Mouse (Mus musculus): ENCODE measurements at regions not wholly inside any gene's neighbourhood (a gene's known extent, or its start where the extent isn't known, plus 50 kb on each side); places are given as distances from the start of the nearest gene placed in this dataset.

GRCm38 (mm10) chr7:136073265-136073799, 357.2 kb upstream of the Mki67 start:
- Histone ChIP-seq H3K4me3 (replicated peaks; ENCODE audit: low read length) (no peak overlapping the region), H3K36me3 (ENCODE audit: control insufficient read depth, insufficient read depth) (no peaks in the 10 kb centered on the region), H3K4me2 (ENCODE audit: low read length) (no peak overlapping the region), H3K4me1 (replicated peaks; ENCODE audit: control insufficient read depth, insufficient read depth, low read length) (no peaks in the 10 kb centered on the region), H3K27me3 (replicated peaks; ENCODE audit: control insufficient read depth, insufficient read depth, low read length) (no peaks in the 10 kb centered on the region), H3K9me3 (ENCODE audit: control insufficient read depth, low read length) (no peaks in the 10 kb centered on the region), H3K27ac (ENCODE audit: low read length) (no peak overlapping the region), H3K9ac (replicated peaks; ENCODE audit: low read depth, low read length) (no peak overlapping the region)
- peak; percentile 65 for ATAC-seq
- 59% methylated on average over 6 of the region's 6 CpGs for WGBS

- no peaks in the 10 kb centered on the region for H3K9me3 ChIP-seq (ENCODE audit: control insufficient read depth, low read length)
- H3K4me2 ChIP-seq (ENCODE audit: low read length), result no peak overlapping the region
Measured at GRCm38 (mm10) chr7:136074043-136074442, 357.9 kb upstream of the Mki67 start.

GRCm38 (mm10) chr7:136081534-136082252, 365.5 kb upstream of the Mki67 start:
- Histone ChIP-seq H3K9me3 (ENCODE audit: control insufficient read depth, low read length) (no peaks in the 10 kb centered on the region), H3K4me1 (replicated peaks; ENCODE audit: control insufficient read depth, insufficient read depth, low read length) (peaks cover 34% of the 10 kb centered on the region), H3K4me2 (ENCODE audit: low read length) (no peak overlapping the region), H3K27ac (ENCODE audit: low read length) (no peak overlapping the region; the same call in 1 of the 2 replicates), H3K36me3 (ENCODE audit: control insufficient read depth, insufficient read depth) (no peaks in the 10 kb centered on the region), H3K9ac (replicated peaks; ENCODE audit: low read depth, low read length) (no peak overlapping the region), H3K27me3 (replicated peaks; ENCODE audit: control insufficient read depth, insufficient read depth, low read length) (no peaks in the 10 kb centered on the region), H3K4me3 (replicated peaks; ENCODE audit: low read length) (no peak overlapping the region)
- ATAC-seq, result peak; percentile 34
- 15% methylated on average over 7 of the region's 7 CpGs for WGBS

More at GRCm38 (mm10) chr7:136074043-136074442, 357.9 kb upstream of the Mki67 start:
- Histone ChIP-seq H3K27ac (ENCODE audit: low read length) (no peak overlapping the region), H3K4me1 (replicated peaks; ENCODE audit: control insufficient read depth, insufficient read depth, low read length) (no peaks in the 10 kb centered on the region), H3K27me3 (replicated peaks; ENCODE audit: control insufficient read depth, insufficient read depth, low read length) (no peaks in the 10 kb centered on the region), H3K36me3 (ENCODE audit: control insufficient read depth, insufficient read depth) (no peaks in the 10 kb centered on the region), H3K4me3 (replicated peaks; ENCODE audit: low read length) (no peak overlapping the region), H3K9ac (replicated peaks; ENCODE audit: low read depth, low read length) (no peak overlapping the region)
- WGBS, result 94% methylated on average over 2 of the region's 2 CpGs
- ATAC-seq, result no peak

GRCm38 (mm10) chr7:136082253-136082867, 366.2 kb upstream of the Mki67 start:
- Histone ChIP-seq H3K27me3 (replicated peaks; ENCODE audit: control insufficient read depth, insufficient read depth, low read length) (no peaks in the 10 kb centered on the region), H3K9me3 (ENCODE audit: control insufficient read depth, low read length) (no peaks in the 10 kb centered on the region), H3K4me2 (ENCODE audit: low read length) (no peak overlapping the region), H3K4me1 (replicated peaks; ENCODE audit: control insufficient read depth, insufficient read depth, low read length) (peaks cover 34% of the 10 kb centered on the region), H3K27ac (ENCODE audit: low read length) (no peak overlapping the region; the same call in 1 of the 2 replicates), H3K4me3 (replicated peaks; ENCODE audit: low read length) (no peak overlapping the region), H3K36me3 (ENCODE audit: control insufficient read depth, insufficient read depth) (no peaks in the 10 kb centered on the region), H3K9ac (replicated peaks; ENCODE audit: low read depth, low read length) (no peak overlapping the region)
- WGBS, result 52% methylated on average over 4 of the region's 4 CpGs
- ATAC-seq, result peak; percentile 59

GRCm38 (mm10) chr7:136083005-136083404, 366.8 kb upstream of the Mki67 start:
- 30% methylated on average over 10 of the region's 10 CpGs for WGBS
- Histone ChIP-seq H3K36me3 (ENCODE audit: control insufficient read depth, insufficient read depth) (no peaks in the 10 kb centered on the region), H3K9ac (replicated peaks; ENCODE audit: low read depth, low read length) (no peak overlapping the region), H3K27me3 (replicated peaks; ENCODE audit: control insufficient read depth, insufficient read depth, low read length) (no peaks in the 10 kb centered on the region), H3K9me3 (ENCODE audit: control insufficient read depth, low read length) (no peaks in the 10 kb centered on the region), H3K4me2 (ENCODE audit: low read length) (no peak overlapping the region), H3K27ac (ENCODE audit: low read length) (peak overlapping the region; percentile 58), H3K4me1 (replicated peaks; ENCODE audit: control insufficient read depth, insufficient read depth, low read length) (peaks cover 34% of the 10 kb centered on the region), H3K4me3 (replicated peaks; ENCODE audit: low read length) (no peak overlapping the region)
- ATAC-seq, result no peak

- Histone ChIP-seq H3K9me3 (ENCODE audit: control insufficient read depth, low read length) (no peaks in the 10 kb centered on the region), H3K36me3 (ENCODE audit: control insufficient read depth, insufficient read depth) (no peaks in the 10 kb centered on the region), H3K4me3 (replicated peaks; ENCODE audit: low read length) (no peak overlapping the region), H3K27me3 (replicated peaks; ENCODE audit: control insufficient read depth, insufficient read depth, low read length) (no peaks in the 10 kb centered on the region), H3K27ac (ENCODE audit: low read length) (peak overlapping the region; percentile 58), H3K9ac (replicated peaks; ENCODE audit: low read depth, low read length) (no peak overlapping the region; the same call in 1 of the 2 replicates), H3K4me2 (ENCODE audit: low read length) (no peak overlapping the region), H3K4me1 (replicated peaks; ENCODE audit: control insufficient read depth, insufficient read depth, low read length) (peaks cover 34% of the 10 kb centered on the region)
- ATAC-seq, result peak; percentile 94
- 9% methylated on average over 14 of the region's 14 CpGs for WGBS
Measured at GRCm38 (mm10) chr7:136083571-136084342, 367.6 kb upstream of the Mki67 start.

- ATAC-seq, result no peak
- no peak overlapping the region for H3K9ac ChIP-seq (replicated peaks; ENCODE audit: low read depth, low read length)
- no peaks in the 10 kb centered on the region for H3K27me3 ChIP-seq (replicated peaks; ENCODE audit: control insufficient read depth, insufficient read depth, low read length)
- WGBS, result 60% methylated on average over 6 of the region's 6 CpGs
- peaks cover 8% of the 10 kb centered on the region for H3K4me1 ChIP-seq (replicated peaks; ENCODE audit: control insufficient read depth, insufficient read depth, low read length)
- no peaks in the 10 kb centered on the region for H3K9me3 ChIP-seq (ENCODE audit: control insufficient read depth, low read length)
- no peaks in the 10 kb centered on the region for H3K36me3 ChIP-seq (ENCODE audit: control insufficient read depth, insufficient read depth)
- no peak overlapping the region for H3K27ac ChIP-seq (ENCODE audit: low read length)
- H3K4me3 ChIP-seq (replicated peaks; ENCODE audit: low read length), result no peak overlapping the region
- no peak overlapping the region for H3K4me2 ChIP-seq (ENCODE audit: low read length)
Measured at GRCm38 (mm10) chr7:136088785-136089184, 372.6 kb upstream of the Mki67 start.

GRCm38 (mm10) chr7:136094681-136095360, 378.7 kb upstream of the Mki67 start:
- peaks cover 3% of the 10 kb centered on the region; the same call in 1 of the 2 replicates for H3K4me1 ChIP-seq (replicated peaks; ENCODE audit: control insufficient read depth, insufficient read depth, low read length)
- no peaks in the 10 kb centered on the region for H3K27me3 ChIP-seq (replicated peaks; ENCODE audit: control insufficient read depth, insufficient read depth, low read length)
- no peak overlapping the region for H3K27ac ChIP-seq (ENCODE audit: low read length)
- no peaks in the 10 kb centered on the region for H3K36me3 ChIP-seq (ENCODE audit: control insufficient read depth, insufficient read depth)
- 27% methylated on average over 14 of the region's 14 CpGs for WGBS
- H3K9ac ChIP-seq (replicated peaks; ENCODE audit: low read depth, low read length), result no peak overlapping the region
- no peak for ATAC-seq
- no peaks in the 10 kb centered on the region for H3K9me3 ChIP-seq (ENCODE audit: control insufficient read depth, low read length)
- no peak overlapping the region for H3K4me3 ChIP-seq (replicated peaks; ENCODE audit: low read length)
- H3K4me2 ChIP-seq (ENCODE audit: low read length), result no peak overlapping the region
